Mouse (Mus musculus): ENCODE results near the gene Nlrp6. TPM values are rescaled to one million over a fixed set of nuclear protein-coding genes. Genes with fewer than 3 reads are reported as not detected.
A peak's percentile ranks its signal among the peaks of the same experiment; 100 is the strongest.

Nlrp6 gene
- polyA plus RNA-seq, 1 experiment from 2014 or later, result not detected

- Histone ChIP-seq H3K9me3 (replicated peaks; ENCODE audit: control insufficient read depth, low read length) (no peaks in the 10 kb centered on the region), H3K4me3 (ENCODE audit: low read depth, low read length) (no peak overlapping the region), H3K27me3 (ENCODE audit: control insufficient read depth, insufficient read depth, low read length) (no peaks in the 10 kb centered on the region), H3K4me2 (no peak overlapping the region), H3K27ac (ENCODE audit: low read depth, low read length) (peak overlapping the region; percentile 70), H3K4me1 (ENCODE audit: control insufficient read depth, insufficient read depth, low read length) (peaks cover 6% of the 10 kb centered on the region; the same call in 1 of the 2 replicates), H3K9ac (ENCODE audit: low read depth, low read length) (no peak overlapping the region), H3K36me3 (ENCODE audit: control insufficient read depth, insufficient read depth, low read length) (no peaks in the 10 kb centered on the region)
- 35% methylated on average over 8 of the region's 8 CpGs for WGBS (ENCODE audit: insufficient replicate concordance)
- no peak for ATAC-seq (replicated peaks; ENCODE audit: insufficient number of reproducible peaks, low FRiP score, low TSS enrichment)
Measured at GRCm38 (mm10) chr7:140948161-140948560, 27.5 kb downstream of the Nlrp6 start.

DNA sequence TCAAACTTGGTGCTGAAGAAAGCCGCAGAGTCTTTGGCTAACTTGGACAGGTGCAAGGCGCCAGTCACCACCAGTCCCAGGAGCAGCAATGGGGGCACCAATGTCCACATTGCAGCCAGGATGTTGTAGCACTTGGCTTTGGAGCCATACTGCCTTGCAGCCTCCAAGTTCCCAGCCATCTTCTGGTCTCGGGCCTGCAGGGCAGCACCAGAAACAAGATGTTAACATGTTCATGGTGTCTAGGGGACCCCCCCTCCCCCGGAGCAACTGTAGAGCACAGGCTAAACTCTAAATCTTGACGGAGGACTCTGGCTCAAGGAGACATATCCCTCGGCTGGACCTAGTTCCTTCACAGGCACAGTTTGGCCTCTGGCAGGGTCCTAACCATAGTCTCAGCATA lies 28.6 kb downstream of the Nlrp6 start:
- Histone ChIP-seq H3K27ac (ENCODE audit: low read depth, low read length) (no peak overlapping the region), H3K4me1 (ENCODE audit: control insufficient read depth, insufficient read depth, low read length) (peaks cover 6% of the 10 kb centered on the region; the same call in 1 of the 2 replicates), H3K4me3 (ENCODE audit: low read depth, low read length) (no peak overlapping the region), H3K9ac (ENCODE audit: low read depth, low read length) (no peak overlapping the region), H3K27me3 (ENCODE audit: control insufficient read depth, insufficient read depth, low read length) (no peaks in the 10 kb centered on the region), H3K9me3 (replicated peaks; ENCODE audit: control insufficient read depth, low read length) (no peaks in the 10 kb centered on the region), H3K4me2 (no peak overlapping the region), H3K36me3 (ENCODE audit: control insufficient read depth, insufficient read depth, low read length) (no peaks in the 10 kb centered on the region)
- 87% methylated on average over 6 of the region's 6 CpGs for WGBS (ENCODE audit: insufficient replicate concordance)
- ATAC-seq (replicated peaks; ENCODE audit: insufficient number of reproducible peaks, low FRiP score, low TSS enrichment), result no peak

DNA sequence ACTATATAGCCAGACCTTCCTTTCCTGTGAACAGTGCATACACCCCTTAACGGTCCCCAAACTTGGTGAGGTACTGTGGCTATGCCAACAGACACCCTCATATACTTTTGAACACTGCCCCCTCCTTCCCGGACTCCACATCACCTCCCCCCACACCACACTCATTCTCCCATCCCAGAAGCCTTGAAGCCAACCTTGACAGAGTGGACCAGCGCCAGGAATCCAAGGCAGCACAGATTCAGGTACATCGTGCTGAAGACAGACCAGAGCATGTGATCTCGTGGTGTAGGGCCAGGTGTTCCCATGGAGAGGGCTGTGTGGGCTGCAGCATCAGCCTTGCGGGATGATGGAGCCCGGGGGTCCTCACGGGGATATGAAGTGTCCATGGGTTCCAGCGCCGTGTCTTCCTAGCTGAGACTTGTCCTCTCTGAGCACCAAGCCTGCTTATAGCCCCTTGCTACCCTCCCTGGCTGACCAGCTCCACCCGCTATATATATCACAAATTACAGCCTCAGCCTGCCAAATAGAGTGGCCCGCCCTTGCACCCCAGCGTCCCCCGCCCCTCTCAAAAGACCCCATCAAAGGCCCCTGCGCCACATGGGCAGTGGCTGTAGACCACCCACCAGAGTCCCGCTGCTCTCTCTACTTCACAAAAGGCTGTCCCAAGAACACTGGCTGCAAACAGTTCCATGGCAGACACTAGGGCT lies 29.3 kb downstream of the Nlrp6 start, which contains the start of gene Ifitm5:
Ifitm5 (minus strand) TSS at position 468 of the 707 bp plus-strand sequence.
- no peak within 1 kb of the TSS for H3K9ac ChIP-seq (ENCODE audit: low read depth, low read length)
- WGBS (ENCODE audit: insufficient replicate concordance), result 87% methylated on average over 16 of the region's 16 CpGs
- H3K27me3 ChIP-seq (ENCODE audit: control insufficient read depth, insufficient read depth, low read length), result no peaks in the 10 kb centered on the region
- ATAC-seq (replicated peaks; ENCODE audit: insufficient number of reproducible peaks, low FRiP score, low TSS enrichment), result no peak
- no peak within 1 kb of the TSS for H3K27ac ChIP-seq (ENCODE audit: low read depth, low read length)
- no peaks in the 10 kb centered on the region for H3K9me3 ChIP-seq (replicated peaks; ENCODE audit: control insufficient read depth, low read length)
- no peaks in the 10 kb centered on the region for H3K36me3 ChIP-seq (ENCODE audit: control insufficient read depth, insufficient read depth, low read length)
- peaks cover 10% of the 10 kb centered on the region for H3K4me1 ChIP-seq (ENCODE audit: control insufficient read depth, insufficient read depth, low read length)
- H3K4me2 ChIP-seq, result no peak within 1 kb of the TSS
- no peak within 1 kb of the TSS for H3K4me3 ChIP-seq (ENCODE audit: low read depth, low read length)

DNA sequence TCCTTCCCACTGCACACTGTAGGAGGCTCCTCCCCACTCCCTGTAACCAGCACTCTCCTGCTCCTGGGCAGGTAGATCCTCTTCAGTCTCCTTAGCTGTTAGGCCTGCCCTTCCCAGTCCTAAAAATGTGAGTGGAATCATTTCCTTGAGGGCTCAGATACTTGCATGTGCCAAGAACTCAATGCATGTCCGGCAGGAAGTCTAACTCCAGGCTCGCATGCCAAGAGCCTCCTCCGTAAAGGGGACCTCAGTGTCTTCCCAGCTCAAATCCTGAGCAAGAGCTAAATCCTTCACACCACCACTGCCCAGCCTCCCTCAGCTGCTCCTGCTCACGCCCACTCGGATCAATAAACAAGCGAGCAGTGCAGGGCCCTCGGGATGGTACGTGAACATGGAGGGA lies 30.3 kb downstream of the Nlrp6 start:
- 40% methylated on average over 8 of the region's 8 CpGs for WGBS (ENCODE audit: insufficient replicate concordance)
- 0 out of 2 replicates have a peak overlapping the region, but pooled peaks have one; percentile 40 for H3K9ac ChIP-seq (ENCODE audit: low read depth, low read length)
- no peak overlapping the region for H3K27ac ChIP-seq (ENCODE audit: low read depth, low read length)
- H3K9me3 ChIP-seq (replicated peaks; ENCODE audit: control insufficient read depth, low read length), result no peaks in the 10 kb centered on the region
- peaks cover 10% of the 10 kb centered on the region for H3K4me1 ChIP-seq (ENCODE audit: control insufficient read depth, insufficient read depth, low read length)
- H3K4me3 ChIP-seq (ENCODE audit: low read depth, low read length), result no peak overlapping the region
- H3K27me3 ChIP-seq (ENCODE audit: control insufficient read depth, insufficient read depth, low read length), result no peaks in the 10 kb centered on the region
- no peak for ATAC-seq (replicated peaks; ENCODE audit: insufficient number of reproducible peaks, low FRiP score, low TSS enrichment)
- no peaks in the 10 kb centered on the region for H3K36me3 ChIP-seq (ENCODE audit: control insufficient read depth, insufficient read depth, low read length)
- no peak overlapping the region for H3K4me2 ChIP-seq

- 68% methylated on average over 6 of the region's 6 CpGs for WGBS (ENCODE audit: insufficient replicate concordance)
- no peak overlapping the region for H3K27ac ChIP-seq (ENCODE audit: low read depth, low read length)
- no peak overlapping the region for H3K4me3 ChIP-seq (ENCODE audit: low read depth, low read length)
- no peak for ATAC-seq (replicated peaks; ENCODE audit: insufficient number of reproducible peaks, low FRiP score, low TSS enrichment)
- H3K4me1 ChIP-seq (ENCODE audit: control insufficient read depth, insufficient read depth, low read length), result peaks cover 7% of the 10 kb centered on the region
- H3K9me3 ChIP-seq (replicated peaks; ENCODE audit: control insufficient read depth, low read length), result no peaks in the 10 kb centered on the region
- H3K36me3 ChIP-seq (ENCODE audit: control insufficient read depth, insufficient read depth, low read length), result no peaks in the 10 kb centered on the region
- H3K27me3 ChIP-seq (ENCODE audit: control insufficient read depth, insufficient read depth, low read length), result no peaks in the 10 kb centered on the region
- H3K4me2 ChIP-seq, result no peak overlapping the region
- H3K9ac ChIP-seq (ENCODE audit: low read depth, low read length), result no peak overlapping the region
Measured at GRCm38 (mm10) chr7:140951765-140952164, 31.1 kb downstream of the Nlrp6 start.

GRCm38 (mm10) chr7:140952441-140952840 lies 31.7 kb downstream of the Nlrp6 start:
- 73% methylated on average over 7 of the region's 7 CpGs for WGBS (ENCODE audit: insufficient replicate concordance)

DNA sequence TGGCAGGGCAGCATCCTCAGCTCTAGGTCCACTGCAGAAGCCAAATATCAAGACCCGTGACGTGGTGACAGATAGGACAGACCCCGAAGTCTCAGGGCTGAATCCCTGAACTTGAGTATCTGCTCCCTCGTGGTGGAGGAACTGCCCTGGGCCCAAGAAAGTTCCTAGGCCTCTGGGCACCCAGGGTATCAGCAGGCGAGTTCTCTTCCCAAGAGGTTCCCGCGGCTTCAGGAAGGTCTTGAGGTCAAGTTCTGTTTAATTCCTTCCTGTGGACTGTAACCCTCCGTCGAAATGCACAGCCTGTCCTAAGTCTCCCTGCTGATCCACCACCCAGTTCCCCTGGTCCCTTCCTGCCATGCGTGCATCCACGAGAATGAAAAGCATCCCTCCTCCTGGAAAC lies 32.4 kb downstream of the Nlrp6 start:
- Histone ChIP-seq H3K27me3 (ENCODE audit: control insufficient read depth, insufficient read depth, low read length) (no peaks in the 10 kb centered on the region), H3K4me1 (ENCODE audit: control insufficient read depth, insufficient read depth, low read length) (peaks cover 7% of the 10 kb centered on the region), H3K9me3 (replicated peaks; ENCODE audit: control insufficient read depth, low read length) (no peaks in the 10 kb centered on the region), H3K27ac (ENCODE audit: low read depth, low read length) (no peak overlapping the region), H3K4me3 (ENCODE audit: low read depth, low read length) (no peak overlapping the region), H3K4me2 (peak overlapping the region; percentile 81; the same call in 1 of the 2 replicates), H3K36me3 (ENCODE audit: control insufficient read depth, insufficient read depth, low read length) (no peaks in the 10 kb centered on the region), H3K9ac (ENCODE audit: low read depth, low read length) (no peak overlapping the region)
- ATAC-seq (replicated peaks; ENCODE audit: insufficient number of reproducible peaks, low FRiP score, low TSS enrichment), result no peak
- WGBS (ENCODE audit: insufficient replicate concordance), result 69% methylated on average over 11 of the region's 11 CpGs

More at GRCm38 (mm10) chr7:140952441-140952840, 31.7 kb downstream of the Nlrp6 start:
- Histone ChIP-seq H3K4me1 (ENCODE audit: control insufficient read depth, insufficient read depth, low read length) (peaks cover 7% of the 10 kb centered on the region), H3K4me3 (ENCODE audit: low read depth, low read length) (no peak overlapping the region), H3K27ac (ENCODE audit: low read depth, low read length) (no peak overlapping the region), H3K9me3 (replicated peaks; ENCODE audit: control insufficient read depth, low read length) (no peaks in the 10 kb centered on the region), H3K27me3 (ENCODE audit: control insufficient read depth, insufficient read depth, low read length) (no peaks in the 10 kb centered on the region), H3K9ac (ENCODE audit: low read depth, low read length) (no peak overlapping the region), H3K36me3 (ENCODE audit: control insufficient read depth, insufficient read depth, low read length) (no peaks in the 10 kb centered on the region), H3K4me2 (no peak overlapping the region)
- no peak for ATAC-seq (replicated peaks; ENCODE audit: insufficient number of reproducible peaks, low FRiP score, low TSS enrichment)

GRCm38 (mm10) chr7:140953800-140954732 lies 33.4 kb downstream of the Nlrp6 start:
- H3K27ac ChIP-seq (ENCODE audit: low read depth, low read length), result no peak overlapping the region

More at GRCm38 (mm10) chr7:140953800-140954732, 33.4 kb downstream of the Nlrp6 start:
- WGBS (ENCODE audit: insufficient replicate concordance), result 60% methylated on average over 15 of the region's 15 CpGs
- Histone ChIP-seq H3K9ac (ENCODE audit: low read depth, low read length) (peak overlapping the region; percentile 28; the same call in 1 of the 2 replicates), H3K4me2 (peak overlapping the region; percentile 81), H3K4me3 (ENCODE audit: low read depth, low read length) (peak overlapping the region; percentile 56), H3K4me1 (ENCODE audit: control insufficient read depth, insufficient read depth, low read length) (peaks cover 4% of the 10 kb centered on the region), H3K9me3 (replicated peaks; ENCODE audit: control insufficient read depth, low read length) (no peaks in the 10 kb centered on the region), H3K27me3 (ENCODE audit: control insufficient read depth, insufficient read depth, low read length) (no peaks in the 10 kb centered on the region), H3K36me3 (ENCODE audit: control insufficient read depth, insufficient read depth, low read length) (no peaks in the 10 kb centered on the region)
- no peak for ATAC-seq (replicated peaks; ENCODE audit: insufficient number of reproducible peaks, low FRiP score, low TSS enrichment)
